Mouse (Mus musculus) left cerebral cortex, postnatal 25 days (tissue): ENCODE measurements around the gene Gpr55. TPM values are rescaled to one million over a fixed set of nuclear protein-coding genes. Genes with fewer than 3 reads are reported as not detected.

ENCODE experiments used
- DNase-seq, 2 experiments: peaks; one replicate each; pipeline ENCODE4 v3.0.0; 2022; ENCODE audit warnings: low spot score in 2 of 2, mixed read lengths in 1 of 2
- intact Hi-C: fragments of 180-260 bp; cut with DNase I; formaldehyde crosslinking; loops from one replicate; pipeline ENCODE4 v1.15.1; 2025
- total RNA-seq, 2 experiments: library from RNA; stranded (reverse); gene quantifications; 2 replicates each; pipeline ENCODE4 v1.2.3; 2021

Gpr55 gene
- total RNA-seq, 2 experiments from 2014 or later: 0.09 TPM; not detected in 1

DNA sequence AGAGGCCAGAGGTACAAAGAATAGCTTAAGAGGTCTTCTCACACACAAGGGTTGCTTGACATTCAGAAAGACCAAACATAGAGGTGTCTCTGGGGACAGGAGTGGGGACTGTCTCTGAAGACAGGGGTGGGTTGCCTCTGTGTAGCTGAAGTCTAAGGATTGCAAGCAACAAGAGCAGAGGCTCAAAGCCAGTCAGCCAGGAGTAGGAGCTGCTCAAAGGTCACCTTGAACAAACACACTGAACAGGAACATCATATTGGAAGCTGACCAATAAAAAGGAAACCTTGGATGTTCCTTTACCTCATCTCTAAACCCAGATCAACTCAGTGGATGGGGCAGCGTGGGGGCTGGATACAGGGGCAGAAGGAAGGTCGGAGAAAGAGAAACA lies 924 bp downstream of the Gpr55 start:
- no peak for DNase-seq
- intact Hi-C loops: no loop called here

DNA sequence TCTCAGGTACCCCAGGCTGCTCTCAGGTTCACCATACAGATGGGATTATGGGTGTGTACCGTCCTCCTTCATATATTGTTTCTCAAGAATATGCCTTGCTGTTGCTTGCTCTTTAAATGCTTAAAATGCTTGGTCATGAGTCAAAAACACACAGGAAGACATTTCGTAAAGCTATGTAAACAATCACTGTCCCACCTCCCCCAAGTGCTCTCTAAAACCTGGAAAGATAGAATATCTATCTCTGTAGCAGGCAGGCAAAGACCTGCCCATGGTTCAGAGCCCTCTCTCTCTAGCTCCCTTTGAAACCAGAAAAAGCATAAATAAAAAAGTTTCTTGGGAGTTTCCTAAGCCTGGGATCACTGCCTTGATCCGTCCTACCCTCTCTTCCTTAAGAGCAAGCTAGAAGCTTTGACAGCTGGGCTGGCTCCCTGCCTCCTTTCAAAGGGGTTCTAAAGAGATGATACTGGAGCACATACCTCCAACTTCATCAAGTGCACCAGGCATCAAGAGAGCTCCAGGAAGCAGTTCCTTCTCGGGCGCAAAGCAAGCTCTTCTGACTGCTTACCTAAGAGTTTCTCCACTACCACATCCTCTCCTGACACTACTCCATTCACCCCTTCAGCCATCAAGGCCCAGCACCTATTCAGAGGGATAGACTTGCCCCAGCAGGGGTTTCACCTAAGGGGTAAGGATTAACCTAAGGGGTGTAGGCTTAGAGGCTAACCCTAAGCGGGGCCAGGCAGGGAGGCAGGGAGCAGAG lies 1.5 kb downstream of the Gpr55 start:
- intact Hi-C loops: no loop called here

DNA sequence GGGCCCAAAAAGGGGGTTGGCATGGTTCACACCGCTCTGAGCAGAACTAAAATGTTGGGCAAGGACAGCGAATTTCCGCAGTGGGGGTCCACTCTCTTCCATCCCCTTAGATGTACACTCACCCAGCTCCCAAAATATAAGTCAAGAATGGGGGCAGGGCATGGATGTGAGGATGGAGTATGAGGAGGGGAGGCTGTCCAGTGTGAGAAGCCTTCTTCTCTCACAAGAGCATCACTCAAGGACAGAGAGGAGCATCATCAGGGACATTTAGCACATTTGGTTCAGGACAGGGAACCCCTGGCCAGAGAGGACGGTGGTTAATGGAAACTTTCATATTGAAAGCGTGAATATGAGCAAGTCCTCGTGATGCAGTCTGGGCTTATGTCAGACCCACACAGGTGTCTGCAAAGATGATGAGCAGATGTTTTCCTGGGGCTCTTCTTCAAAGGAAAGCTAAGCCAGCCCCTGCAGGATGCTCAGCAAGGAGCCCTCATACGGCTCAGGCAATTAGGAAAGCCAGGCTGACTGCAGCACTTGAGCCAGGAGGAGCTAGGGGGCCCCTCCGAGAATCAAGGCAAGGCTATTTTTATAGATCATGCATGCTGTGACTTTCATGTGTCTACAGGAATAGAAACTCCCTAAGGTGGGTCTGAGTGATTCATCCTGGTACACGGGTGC lies 2.7 kb downstream of the Gpr55 start:
- DNase-seq: peak in 1 of 2 experiments; percentile 72
- intact Hi-C loops: no loop called here

More for the DNA sequence above, 1.5 kb downstream of the Gpr55 start:
- DNase-seq: peak in 1 of 2 experiments; percentile 33

DNA sequence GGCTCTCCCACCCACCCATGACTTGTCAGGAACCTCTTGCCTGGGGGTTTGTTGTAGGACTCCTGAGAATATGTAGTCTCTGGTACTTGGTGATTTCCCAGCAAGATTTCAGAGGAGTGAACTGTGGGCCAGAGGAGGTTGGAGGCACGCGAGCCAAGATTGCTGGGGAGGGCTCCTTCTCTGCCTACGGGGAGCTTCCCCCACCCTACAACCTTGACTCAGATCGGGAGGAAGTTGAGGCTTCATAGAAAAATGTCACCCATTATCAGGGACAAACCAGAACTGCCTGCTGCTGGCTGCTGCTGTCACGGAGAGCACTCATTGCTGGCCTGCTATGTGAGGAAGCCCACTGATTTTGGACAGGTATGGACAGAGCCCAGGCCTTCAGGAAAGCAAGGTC lies 3.5 kb downstream of the Gpr55 start:
- intact Hi-C loops: no loop called here

DNA sequence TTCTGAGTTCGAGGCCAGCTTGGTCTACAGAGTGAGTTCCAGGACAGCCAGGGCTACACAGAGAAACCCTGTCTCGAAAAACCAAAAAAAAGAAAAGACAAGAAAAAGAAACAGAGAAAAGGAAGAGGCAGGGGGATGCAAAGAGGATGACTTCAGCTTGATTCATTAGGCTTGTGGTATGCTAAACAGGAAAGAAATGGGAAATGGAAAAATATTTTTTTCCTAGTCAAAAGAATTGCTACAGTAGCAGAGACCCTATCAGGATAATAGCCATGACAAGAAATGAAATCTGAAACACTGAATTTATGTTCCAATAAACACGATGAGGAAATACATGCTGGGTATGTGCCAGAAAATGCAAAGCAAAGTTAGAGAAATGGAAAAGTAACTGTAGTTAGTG lies 5.7 kb downstream of the Gpr55 start:
- intact Hi-C loops: no loop called here
- no peak for DNase-seq

More for the DNA sequence above, 3.5 kb downstream of the Gpr55 start:
- no peak for DNase-seq

DNA sequence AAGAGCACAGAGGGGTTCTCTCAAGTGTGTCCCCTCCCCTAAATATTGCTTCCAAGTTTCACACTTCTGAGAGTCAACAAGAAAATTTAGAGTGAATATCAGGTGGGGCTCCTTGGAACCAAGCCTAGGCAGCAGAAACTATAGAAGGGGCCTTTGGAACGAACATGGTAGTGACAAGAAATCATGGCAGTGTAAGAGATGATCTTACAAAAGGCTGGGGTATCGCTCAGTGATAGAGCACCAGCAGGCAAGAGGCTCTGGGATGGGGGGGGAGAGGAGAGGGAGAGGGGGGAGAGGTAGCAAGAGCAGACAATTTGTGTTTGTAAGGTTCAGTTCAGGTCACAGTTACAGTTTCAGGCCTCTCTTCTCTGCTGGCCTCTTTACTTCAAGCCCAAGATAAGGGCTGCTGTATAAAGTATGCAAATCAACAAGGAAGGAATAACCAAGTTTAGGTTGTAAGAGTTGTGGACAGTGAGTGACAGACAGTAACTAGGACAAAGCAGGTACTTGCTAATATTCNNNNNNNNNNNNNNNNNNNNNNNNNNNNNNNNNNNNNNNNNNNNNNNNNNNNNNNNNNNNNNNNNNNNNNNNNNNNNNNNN lies 11.6 kb downstream of the Gpr55 start:
- intact Hi-C loops: no loop called here
- no peak for DNase-seq

DNA sequence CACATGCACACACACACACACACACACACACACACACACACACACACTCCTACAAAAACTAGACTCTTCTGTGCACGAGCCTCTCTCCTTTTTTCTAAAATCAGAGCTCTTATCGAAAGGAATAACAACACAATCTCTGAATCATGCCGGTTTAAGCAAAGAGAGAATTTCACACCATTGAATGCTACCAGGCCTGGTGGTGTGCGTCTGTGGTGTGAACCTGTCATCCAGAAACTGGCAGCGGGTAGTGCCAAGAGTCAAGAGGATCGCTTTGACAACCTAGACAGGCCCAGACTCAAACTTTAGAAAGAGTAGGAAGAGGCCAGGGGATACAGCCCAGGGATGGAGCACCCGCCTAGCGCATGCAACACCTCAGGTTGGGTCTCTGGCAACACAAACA lies 18.5 kb downstream of the Gpr55 start:
- intact Hi-C loops: no loop called here
- DNase-seq: peak in 1 of 2 experiments; percentile 64

DNA sequence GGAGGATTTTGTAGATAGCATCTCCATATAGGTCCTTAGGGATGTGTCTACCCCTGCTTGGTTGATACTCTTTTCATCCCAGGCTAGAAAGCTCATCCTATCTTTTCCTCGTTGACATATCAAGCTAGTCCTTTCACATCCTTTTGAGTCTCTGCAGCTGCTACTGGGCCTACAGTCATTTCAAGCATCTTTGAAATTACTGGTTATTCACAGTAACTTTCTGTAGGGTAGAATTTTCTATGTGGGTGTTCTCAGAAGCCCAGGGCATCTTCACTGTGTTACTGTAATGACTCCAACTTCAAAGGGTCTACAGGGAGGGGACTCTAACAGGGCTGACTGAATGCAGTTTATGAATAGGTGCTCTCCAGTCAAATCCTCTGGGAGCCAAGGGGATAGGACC lies 23.5 kb downstream of the Gpr55 start:
- DNase-seq: no peak
- intact Hi-C loops: no loop called here

DNA sequence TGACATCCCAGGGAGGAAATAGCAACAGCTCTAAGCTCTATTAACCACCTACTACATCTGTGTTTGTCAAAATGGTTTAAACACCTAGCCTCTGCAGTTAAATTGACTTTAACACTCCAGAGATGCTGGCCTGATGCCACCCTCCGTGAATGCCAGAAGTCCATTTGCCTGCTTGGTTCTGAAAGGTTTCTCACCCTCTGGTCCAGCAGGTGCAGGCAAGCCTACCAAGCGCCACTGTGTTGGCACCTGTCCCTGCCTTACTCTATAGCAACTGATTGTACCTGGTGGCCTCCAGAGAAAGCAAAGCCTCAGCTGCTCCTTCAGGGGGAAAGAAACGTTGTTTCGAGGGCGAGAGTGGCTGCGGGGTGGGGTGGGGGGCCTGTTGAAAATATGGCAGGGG lies 24.5 kb downstream of the Gpr55 start:
- intact Hi-C loops: no loop called here
- DNase-seq: no peak

DNA sequence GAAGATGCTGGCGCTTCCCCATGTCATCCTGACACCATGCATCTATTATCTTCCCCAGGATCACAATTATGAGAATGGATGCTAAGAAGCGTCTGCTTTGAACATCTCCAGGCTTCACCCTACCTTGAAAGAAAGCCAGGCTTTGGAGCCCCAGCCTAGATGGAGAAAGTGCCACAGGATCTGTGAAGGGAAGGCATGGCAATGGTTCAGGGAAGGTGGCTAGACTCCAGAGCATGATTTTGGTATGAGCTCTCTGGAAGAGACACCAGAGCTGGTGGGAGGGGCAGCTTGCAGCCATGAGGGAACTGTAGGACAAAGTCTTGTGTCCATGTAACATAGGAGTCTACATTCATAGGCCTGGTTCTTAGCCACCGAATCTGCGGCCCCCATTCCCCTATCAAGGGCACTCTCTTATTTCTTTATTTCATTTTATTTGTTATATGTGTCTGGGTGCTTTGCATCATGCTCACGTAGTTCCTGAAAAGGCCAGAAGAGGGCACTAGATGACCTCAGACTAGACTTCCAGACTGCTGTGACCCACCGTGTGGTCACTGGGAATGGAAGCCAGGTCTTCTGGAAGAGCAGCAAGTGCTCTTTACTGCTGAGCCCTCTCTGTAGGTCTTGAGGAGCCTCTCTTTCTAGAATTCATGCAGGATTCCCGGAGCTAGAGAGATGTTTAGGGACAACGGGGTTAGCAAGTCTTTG lies 25.5 kb downstream of the Gpr55 start:
- intact Hi-C loops: loop anchor here (2.0 kb wide), 1 partner anchor 74 kb away; no protein-coding TSS in a partner anchor
- DNase-seq: peak in 1 of 2 experiments; percentile 74

DNA sequence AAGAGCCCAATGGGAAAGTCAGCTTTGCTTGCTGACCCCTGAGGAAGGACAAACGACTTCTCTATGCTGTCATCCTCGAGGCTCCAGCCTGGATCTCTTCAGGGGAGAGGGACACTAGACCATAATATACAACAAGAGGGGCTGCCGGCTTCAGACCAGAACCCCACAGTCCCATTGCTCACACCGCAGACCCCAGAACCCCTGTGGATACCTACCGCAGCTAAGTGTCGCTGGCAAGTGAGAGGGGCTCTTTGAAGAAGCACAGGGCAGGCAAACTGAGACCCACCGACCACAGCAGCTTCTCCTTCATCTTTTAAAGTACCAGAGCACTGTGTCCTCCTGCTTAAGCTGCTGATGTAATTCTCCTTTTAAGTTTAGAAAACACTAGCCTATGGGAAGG lies 26.2 kb downstream of the Gpr55 start:
- DNase-seq: no peak
- intact Hi-C loops: loop anchor here (2.0 to 5.0 kb wide), 2 partner anchors 74 to 123 kb away; no protein-coding TSS in a partner anchor

DNA sequence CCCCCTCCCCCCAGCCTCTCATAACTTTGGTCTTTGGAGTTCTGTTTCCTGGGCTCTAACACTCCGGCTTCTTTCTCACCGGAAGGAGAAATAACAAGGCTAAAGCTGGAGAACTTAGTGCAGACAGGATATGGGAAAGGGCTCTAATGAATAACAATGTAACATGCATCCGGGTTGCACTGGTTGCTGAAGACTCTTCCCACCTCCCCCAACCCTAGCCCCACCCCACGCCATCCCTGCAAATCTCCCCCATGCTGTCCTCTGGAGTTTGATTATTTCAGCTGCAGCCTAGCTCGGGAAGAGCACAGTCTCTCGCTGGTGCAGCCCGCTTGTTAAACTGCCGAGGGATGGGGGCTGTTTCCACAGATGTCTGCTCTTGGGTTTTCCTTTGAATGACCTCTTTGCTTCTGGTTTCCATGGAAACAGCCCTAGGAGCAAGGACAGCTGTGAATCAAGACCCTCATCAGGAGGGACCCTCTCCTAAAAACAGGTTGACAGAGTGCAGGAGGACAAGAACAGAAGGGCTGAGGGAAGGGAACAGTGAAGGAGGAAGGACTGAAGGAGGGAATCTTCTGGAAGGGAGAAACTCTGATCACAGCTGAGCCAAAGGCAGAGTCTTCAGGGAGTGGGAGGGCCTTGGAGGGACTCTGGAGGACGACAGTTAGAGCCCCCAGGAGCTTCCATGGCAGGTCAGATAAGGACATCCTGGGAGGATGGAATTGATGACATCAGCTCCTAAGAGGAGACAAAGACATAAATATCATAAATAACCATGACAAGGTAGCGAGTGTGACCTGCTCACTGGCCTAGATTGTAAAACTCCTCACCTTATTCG lies 27.0 kb downstream of the Gpr55 start:
- DNase-seq: peak in 1 of 2 experiments; percentile 28
- intact Hi-C loops: loop anchor here (2.0 to 5.0 kb wide), 3 partner anchors 39 to 123 kb away; partner anchors contain the start of gene Itm2c

DNA sequence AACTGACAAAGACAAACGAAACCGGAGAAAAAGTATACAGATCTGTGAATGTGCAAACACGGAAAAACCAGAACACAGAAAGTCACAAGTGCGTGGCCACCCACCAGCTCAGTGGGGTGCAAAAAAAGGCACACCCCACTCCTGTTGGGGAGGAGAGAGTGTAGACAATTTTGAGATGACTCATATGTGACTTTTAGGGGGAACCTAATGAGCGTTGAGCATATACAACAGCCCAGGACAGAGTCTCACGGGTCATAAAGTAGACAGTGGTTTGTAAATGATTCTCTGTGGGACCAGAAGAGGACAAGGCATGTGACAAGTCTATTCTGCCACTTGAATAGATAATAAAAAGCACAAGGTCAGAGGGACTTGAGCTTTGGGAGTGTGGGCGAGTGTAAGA lies 27.6 kb downstream of the Gpr55 start:
- DNase-seq: peak in 1 of 2 experiments; percentile 48
- intact Hi-C loops: loop anchor here (2.0 to 5.0 kb wide), 2 partner anchors 38 to 124 kb away; partner anchors contain the start of gene Itm2c

DNA sequence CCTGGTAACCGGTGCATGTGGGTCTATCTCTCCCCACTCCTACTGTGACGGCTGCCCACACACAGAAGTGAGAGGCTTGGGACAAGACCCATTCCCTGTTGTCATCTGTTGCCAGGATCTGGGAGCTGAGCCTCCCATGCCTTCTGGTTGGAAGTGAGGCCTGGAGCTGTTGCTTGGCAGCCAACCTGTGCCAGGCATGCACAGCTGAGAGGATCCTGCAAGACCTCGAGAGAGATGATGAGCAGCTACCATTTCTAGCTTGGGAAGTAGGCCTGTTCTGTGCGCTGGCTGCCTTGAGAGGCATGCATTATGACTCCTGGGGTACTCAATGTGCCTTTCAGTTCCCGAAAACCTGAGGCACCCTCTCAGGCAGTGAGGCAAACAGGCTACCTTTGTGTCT lies 29.6 kb downstream of the Gpr55 start:
- intact Hi-C loops: loop anchor here (5.0 kb wide), 1 partner anchor 126 kb away; no protein-coding TSS in a partner anchor
- peak in 1 of 2 experiments; percentile 66 for DNase-seq

DNA sequence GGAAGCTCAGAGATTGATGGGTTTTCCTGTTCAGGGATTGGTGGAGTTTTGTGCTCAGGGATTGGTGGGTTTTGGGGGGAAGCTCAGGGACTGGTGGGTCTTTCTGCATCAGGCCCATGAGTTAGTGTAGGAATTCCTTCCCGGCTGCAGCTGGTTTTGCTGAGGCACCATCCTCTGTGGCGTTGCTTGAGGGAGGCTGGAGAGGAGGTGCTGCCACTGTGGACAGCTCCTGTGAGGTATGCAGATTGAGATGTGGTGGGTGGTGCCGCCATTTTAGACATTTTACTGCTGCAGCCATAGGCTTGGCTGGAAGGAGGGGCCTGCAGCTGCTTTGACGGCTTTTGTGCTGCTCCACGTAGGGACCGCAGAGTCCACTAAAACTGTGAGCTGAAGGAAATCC lies 31.4 kb downstream of the Gpr55 start:
- no peak for DNase-seq
- intact Hi-C loops: no loop called here

DNA sequence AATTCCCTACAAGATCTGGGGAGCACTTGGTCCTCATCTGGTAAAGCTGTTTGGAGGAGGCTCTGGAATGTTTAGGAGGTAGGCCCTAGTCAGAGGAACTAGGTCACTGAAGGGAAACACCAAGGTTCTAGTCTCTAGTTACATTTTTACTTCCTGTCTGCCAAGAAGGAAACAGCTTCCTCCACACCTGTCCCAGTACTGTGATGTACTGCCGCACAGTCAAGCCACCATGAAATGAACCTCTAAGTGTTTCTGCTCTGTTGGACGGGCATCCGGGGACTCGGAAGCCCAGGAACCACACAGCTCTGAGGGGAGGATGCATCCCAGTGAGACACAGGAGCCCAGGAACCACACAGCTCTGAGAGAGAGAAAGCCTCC lies 32.1 kb downstream of the Gpr55 start:
- intact Hi-C loops: loop anchor here (1.0 kb wide), 1 partner anchor 28 kb away; no protein-coding TSS in a partner anchor
- DNase-seq: no peak

DNA sequence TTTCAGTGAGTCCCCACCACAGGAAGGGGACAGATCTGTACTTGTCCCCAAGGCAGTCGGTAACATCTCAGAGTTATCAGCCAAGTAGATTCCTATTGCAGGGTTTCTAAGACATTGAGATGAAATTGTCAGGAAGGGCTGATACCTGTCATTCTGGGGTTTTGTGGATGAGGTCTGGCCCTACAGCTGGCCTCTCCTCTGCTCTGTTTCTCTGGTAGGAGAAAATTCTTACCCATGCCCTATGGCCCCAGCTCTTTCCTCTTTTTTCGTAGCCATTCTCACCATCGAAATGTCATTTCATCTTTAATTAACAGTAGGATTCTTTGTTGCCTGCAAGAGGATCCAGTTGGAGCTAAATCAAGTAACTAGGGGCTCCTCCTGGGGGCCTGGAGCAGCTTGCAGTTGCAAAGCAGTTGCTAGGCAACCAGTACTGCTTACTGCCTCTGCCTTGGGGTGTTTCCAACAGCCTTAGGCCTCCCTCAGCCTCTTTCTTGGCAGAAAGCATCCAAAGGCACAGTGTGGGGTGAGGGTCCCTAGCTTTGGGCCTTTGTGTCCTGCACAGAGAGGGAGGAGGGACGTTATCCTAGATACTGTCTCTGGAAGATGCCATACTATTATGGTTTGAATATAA lies 32.6 kb downstream of the Gpr55 start, which contains the start of gene 4933407L21Rik:
4933407L21Rik (plus strand) TSS at position 427 of the 631 bp plus-strand sequence.
- intact Hi-C loops: loop anchor here (1.0 kb wide), 1 partner anchor 28 kb away; no protein-coding TSS in a partner anchor
- DNase-seq: peak; percentile 83 to 95

DNA sequence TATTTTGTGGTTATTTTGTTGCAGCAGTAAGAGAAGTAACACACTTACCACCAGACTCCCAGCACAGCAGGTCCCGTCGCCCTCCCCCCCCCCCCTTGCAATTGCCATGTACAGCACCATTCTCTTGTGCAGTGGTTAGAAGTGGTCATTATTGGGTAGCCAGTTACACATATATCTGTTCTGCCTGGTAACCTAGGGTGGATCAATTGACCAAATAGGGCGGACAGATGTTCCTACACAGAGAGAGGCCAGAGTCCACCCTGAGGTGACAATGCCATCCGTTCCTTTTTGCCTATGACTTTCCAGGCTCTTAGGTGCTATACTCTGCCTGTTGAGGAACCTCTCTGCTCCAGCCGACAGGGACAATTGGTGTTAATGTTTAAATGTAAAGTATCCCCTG lies 35.6 kb downstream of the Gpr55 start:
- intact Hi-C loops: no loop called here
- DNase-seq: no peak
